Mouse (Mus musculus): ENCODE data around the gene Hist1h2bn. TPM values are rescaled to one million over a fixed set of nuclear protein-coding genes. Genes with fewer than 3 reads are reported as not detected.
"Not testable (repeated sequence)": the region's sequence is repeated elsewhere in the genome, so short reads cannot be mapped to it uniquely, and the experiment has no call there.

The Hist1h2bn gene
- polyA plus RNA-seq, 1 experiment from 2014 or later, result 2.0 TPM

DNA sequence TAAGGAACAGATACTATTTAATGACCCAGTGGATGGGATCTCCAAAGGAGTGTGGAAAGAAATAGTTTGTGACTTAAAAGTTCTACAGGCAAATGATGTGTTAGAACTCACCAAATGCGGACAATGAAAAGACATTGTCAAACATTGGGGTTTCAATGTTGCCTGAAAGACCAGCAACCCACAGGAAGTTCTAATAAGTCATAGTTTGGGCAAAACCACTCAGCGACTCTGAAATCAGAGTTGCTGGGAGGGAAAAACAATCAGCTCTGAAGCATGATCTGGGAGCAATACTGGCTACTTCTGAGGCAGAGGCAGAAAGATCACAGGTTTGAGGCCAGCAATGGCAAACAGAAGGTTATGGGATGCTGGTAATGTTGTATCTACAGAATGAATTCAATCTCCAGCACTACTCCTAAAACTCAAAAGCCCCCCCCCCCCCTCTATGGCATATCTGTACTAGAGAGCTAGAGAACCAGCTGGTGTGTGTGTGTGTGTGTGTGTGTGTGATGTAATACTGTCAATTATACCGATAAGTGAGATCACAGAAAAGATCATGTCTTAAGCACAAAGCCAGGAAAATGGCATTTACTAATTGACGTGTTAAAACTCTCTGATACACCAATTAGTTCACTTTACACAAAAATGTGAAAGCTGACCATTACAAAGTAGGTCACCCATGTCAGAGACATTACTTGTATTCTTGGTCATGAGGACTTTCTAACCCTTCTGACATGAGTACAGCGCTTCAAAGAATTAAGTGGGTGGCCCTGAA is 4.3 kb upstream of the Hist1h2bn start:
- Histone ChIP-seq H3K9me3 (ENCODE audit: control insufficient read depth, low read length) (no peaks in the 10 kb centered on the region), H3K27me3 (replicated peaks; ENCODE audit: control insufficient read depth, insufficient read depth, low read length) (no peaks in the 10 kb centered on the region), H3K36me3 (ENCODE audit: control insufficient read depth, insufficient read depth, low read length) (no peaks in the 10 kb centered on the region), H3K4me3 (ENCODE audit: low read depth, low read length) (peak overlapping the region; percentile 58), H3K9ac (ENCODE audit: low read depth, low read length) (peak overlapping the region; percentile 81), H3K4me2 (peak overlapping the region; percentile 83), H3K4me1 (replicated peaks; ENCODE audit: control insufficient read depth, insufficient read depth, low read length) (peaks cover 11% of the 10 kb centered on the region), H3K27ac (ENCODE audit: low read depth, low read length) (peak overlapping the region; percentile 97)
- peak; percentile 57 for DNase-seq (ENCODE audit: low spot score)
- ATAC-seq (replicated peaks; ENCODE audit: low FRiP score), result 0 out of 2 replicates have a peak, but pooled peaks have one; percentile 9
- WGBS, result 5% methylated on average over 5 of the region's 5 CpGs

DNA sequence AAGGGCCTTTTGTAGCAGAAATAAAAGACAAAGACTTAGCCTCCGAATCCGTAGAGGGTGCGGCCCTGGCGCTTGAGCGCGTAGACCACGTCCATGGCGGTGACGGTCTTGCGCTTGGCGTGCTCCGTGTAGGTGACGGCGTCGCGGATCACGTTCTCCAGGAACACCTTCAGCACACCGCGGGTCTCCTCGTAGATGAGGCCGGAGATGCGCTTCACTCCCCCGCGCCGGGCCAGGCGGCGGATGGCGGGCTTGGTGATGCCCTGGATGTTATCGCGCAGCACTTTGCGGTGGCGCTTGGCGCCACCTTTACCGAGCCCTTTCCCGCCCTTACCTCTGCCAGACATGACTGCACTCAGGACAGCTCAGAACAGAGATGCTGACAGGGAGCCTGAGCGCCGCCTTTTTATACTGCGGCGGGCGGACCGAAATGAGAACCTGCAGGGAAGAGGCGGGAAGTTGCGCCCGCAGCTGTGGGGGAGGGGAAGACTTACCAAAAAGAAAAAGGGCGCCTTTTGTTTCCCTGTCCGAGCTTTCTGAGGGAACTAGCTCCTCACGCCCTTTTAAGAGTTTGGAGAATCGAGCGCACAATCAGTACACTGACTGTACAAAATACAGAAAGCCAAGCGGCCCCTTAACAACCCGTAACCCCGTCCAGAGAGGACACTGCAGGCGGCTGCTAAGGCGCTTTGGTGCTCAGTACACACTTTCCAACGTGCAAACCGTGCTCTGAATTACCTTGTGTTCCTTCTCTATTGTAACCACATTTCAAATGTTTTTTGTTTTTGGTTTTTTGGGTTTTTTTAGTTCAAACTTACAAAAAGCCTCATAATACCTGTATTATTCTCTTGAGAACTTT is 3.5 kb upstream of the Hist1h2bn start, which contains the start of gene Hist1h4k:
Hist1h4k (minus strand) TSS at position 347 of the 859 bp plus-strand sequence.
- Histone ChIP-seq H3K4me3 (ENCODE audit: low read depth, low read length) (peak within 1 kb of the TSS; percentile 58), H3K27ac (ENCODE audit: low read depth, low read length) (peak within 1 kb of the TSS; percentile 97), H3K9ac (ENCODE audit: low read depth, low read length) (peak within 1 kb of the TSS; percentile 81), H3K4me1 (replicated peaks; ENCODE audit: control insufficient read depth, insufficient read depth, low read length) (peaks cover 11% of the 10 kb centered on the region), H3K4me2 (peak within 1 kb of the TSS; percentile 83)
- under 1% methylated on average over 45 of the region's 56 CpGs for WGBS
- H3K9me3 ChIP-seq (ENCODE audit: control insufficient read depth, low read length); H3K27me3 ChIP-seq (replicated peaks; ENCODE audit: control insufficient read depth, insufficient read depth, low read length); H3K36me3 ChIP-seq (ENCODE audit: control insufficient read depth, insufficient read depth, low read length): not testable (repeated sequence)
- peak; percentile 71 for ATAC-seq (replicated peaks; ENCODE audit: low FRiP score)
- peak; percentile 98 for DNase-seq (ENCODE audit: low spot score)

DNA sequence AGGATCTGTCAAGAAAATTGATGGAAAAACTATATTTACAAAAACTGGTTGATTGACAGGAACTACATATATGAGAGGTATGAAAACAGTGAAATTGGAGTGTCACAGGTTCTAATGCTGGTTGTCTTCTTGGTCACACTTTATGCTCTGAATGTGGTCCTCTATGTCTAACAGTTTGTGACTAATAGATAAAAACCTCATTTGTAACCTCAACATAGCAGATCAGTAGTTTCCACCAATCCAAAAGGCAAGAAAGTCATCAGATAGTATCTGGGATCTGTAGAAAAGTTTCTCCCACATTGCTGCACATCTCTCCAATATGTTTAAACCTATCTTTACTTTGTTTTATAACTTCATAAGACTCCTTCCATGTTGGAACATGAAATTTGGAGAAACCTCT is 2.5 kb upstream of the Hist1h2bn start:
- no peak overlapping the region for H3K4me3 ChIP-seq (ENCODE audit: low read depth, low read length)
- no peak for ATAC-seq (replicated peaks; ENCODE audit: low FRiP score)
- no peak for DNase-seq (ENCODE audit: low spot score)
- H3K9me3 ChIP-seq (ENCODE audit: control insufficient read depth, low read length), result no peaks in the 10 kb centered on the region
- H3K36me3 ChIP-seq (ENCODE audit: control insufficient read depth, insufficient read depth, low read length), result no peaks in the 10 kb centered on the region
- no peaks in the 10 kb centered on the region for H3K27me3 ChIP-seq (replicated peaks; ENCODE audit: control insufficient read depth, insufficient read depth, low read length)
- peak overlapping the region; percentile 66 for H3K9ac ChIP-seq (ENCODE audit: low read depth, low read length)
- H3K4me2 ChIP-seq, result peak overlapping the region; percentile 22; the same call in 1 of the 2 replicates
- peak overlapping the region; percentile 97 for H3K27ac ChIP-seq (ENCODE audit: low read depth, low read length)
- peaks cover 11% of the 10 kb centered on the region for H3K4me1 ChIP-seq (replicated peaks; ENCODE audit: control insufficient read depth, insufficient read depth, low read length)

DNA sequence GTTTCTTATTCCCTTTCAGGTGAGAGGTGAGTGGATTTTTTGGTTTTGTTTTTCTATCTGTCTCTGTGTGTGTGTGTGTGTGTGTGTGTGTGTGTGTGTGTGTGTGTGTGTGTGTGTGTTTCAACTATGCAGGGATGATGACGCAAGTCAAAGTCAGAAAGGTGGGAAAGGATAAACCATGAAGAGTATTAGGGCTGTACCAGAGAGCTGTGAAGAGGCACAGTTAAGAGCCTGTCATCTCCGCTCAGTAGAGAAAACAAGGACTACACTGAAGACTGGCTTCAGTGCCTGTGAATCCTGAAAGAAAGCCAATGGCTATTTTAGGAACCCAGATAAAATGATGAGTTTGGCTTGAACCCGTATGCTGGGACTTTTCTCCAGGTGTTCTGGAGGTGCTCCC is 2.1 kb upstream of the Hist1h2bn start:
- no peaks in the 10 kb centered on the region for H3K27me3 ChIP-seq (replicated peaks; ENCODE audit: control insufficient read depth, insufficient read depth, low read length)
- H3K27ac ChIP-seq (ENCODE audit: low read depth, low read length), result peak overlapping the region; percentile 97
- H3K4me3 ChIP-seq (ENCODE audit: low read depth, low read length), result peak overlapping the region; percentile 41
- ATAC-seq (replicated peaks; ENCODE audit: low FRiP score) (no peak), DNase-seq (ENCODE audit: low spot score) (no peak)
- H3K4me1 ChIP-seq (replicated peaks; ENCODE audit: control insufficient read depth, insufficient read depth, low read length), result peaks cover 11% of the 10 kb centered on the region
- H3K9me3 ChIP-seq (ENCODE audit: control insufficient read depth, low read length), result no peaks in the 10 kb centered on the region
- H3K4me2 ChIP-seq, result peak overlapping the region; percentile 61; the same call in 1 of the 2 replicates
- peak overlapping the region; percentile 66 for H3K9ac ChIP-seq (ENCODE audit: low read depth, low read length)
- no peaks in the 10 kb centered on the region for H3K36me3 ChIP-seq (ENCODE audit: control insufficient read depth, insufficient read depth, low read length)
- WGBS, result 53% methylated on average over 3 of the region's 3 CpGs

DNA sequence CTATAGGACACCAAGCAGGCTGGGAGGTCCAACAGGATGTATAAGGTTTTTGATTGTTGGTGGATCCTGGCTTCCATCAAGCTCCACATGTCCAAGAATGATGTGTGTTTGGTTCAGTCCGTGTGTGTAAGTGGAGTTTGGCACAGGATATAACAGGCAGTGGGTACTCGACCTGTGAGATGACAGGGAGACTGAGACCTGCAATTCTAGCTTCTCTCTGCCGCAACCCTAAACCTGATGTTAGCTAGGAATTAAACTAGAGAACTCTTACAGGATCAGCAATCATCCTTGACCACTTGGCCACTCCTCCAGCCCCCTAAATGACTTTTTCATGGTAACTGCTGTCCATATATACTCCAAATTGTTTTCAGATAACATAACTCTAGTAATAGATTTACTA is 1.6 kb upstream of the Hist1h2bn start:
- WGBS, result 39% methylated on average over 3 of the region's 3 CpGs
- Histone ChIP-seq H3K4me2 (peak overlapping the region; percentile 61), H3K4me1 (replicated peaks; ENCODE audit: control insufficient read depth, insufficient read depth, low read length) (peaks cover 11% of the 10 kb centered on the region), H3K36me3 (ENCODE audit: control insufficient read depth, insufficient read depth, low read length) (no peaks in the 10 kb centered on the region), H3K27me3 (replicated peaks; ENCODE audit: control insufficient read depth, insufficient read depth, low read length) (no peaks in the 10 kb centered on the region), H3K9me3 (ENCODE audit: control insufficient read depth, low read length) (no peaks in the 10 kb centered on the region), H3K4me3 (ENCODE audit: low read depth, low read length) (peak overlapping the region; percentile 41), H3K27ac (ENCODE audit: low read depth, low read length) (peak overlapping the region; percentile 97), H3K9ac (ENCODE audit: low read depth, low read length) (peak overlapping the region; percentile 66)
- DNase-seq (ENCODE audit: low spot score) (peak; percentile 50), ATAC-seq (replicated peaks; ENCODE audit: low FRiP score) (no peak)

DNA sequence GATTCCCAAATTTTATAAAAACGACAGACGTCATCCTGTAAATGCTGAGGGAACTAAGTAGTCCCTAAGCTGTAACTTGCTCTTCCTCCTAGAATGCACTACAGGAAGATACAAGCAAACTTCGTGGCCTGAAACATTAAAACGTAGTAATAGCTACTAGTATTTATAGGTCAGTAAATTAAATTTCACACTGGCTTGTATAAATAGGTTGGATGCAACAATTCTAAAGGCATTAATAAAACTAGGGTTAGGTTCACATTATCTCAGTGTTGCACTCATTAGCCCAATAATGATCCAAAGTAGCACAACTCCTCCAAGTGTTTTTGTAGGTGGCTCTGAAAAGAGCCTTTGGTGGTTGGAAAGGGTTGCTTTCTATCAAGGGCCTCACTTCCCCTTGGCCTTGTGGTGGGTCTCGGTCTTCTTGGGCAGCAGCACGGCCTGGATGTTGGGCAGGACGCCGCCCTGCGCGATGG is 836 bp upstream of the Hist1h2bn start:
- peak overlapping the region; percentile 61 for H3K4me2 ChIP-seq
- ATAC-seq (replicated peaks; ENCODE audit: low FRiP score) (no peak), DNase-seq (ENCODE audit: low spot score) (no peak)
- H3K4me1 ChIP-seq (replicated peaks; ENCODE audit: control insufficient read depth, insufficient read depth, low read length), result peaks cover 11% of the 10 kb centered on the region
- H3K9me3 ChIP-seq (ENCODE audit: control insufficient read depth, low read length), result no peaks in the 10 kb centered on the region
- WGBS, result 2% methylated on average over 10 of the region's 10 CpGs
- peak overlapping the region; percentile 41 for H3K4me3 ChIP-seq (ENCODE audit: low read depth, low read length)
- peak overlapping the region; percentile 66 for H3K9ac ChIP-seq (ENCODE audit: low read depth, low read length)
- no peaks in the 10 kb centered on the region for H3K27me3 ChIP-seq (replicated peaks; ENCODE audit: control insufficient read depth, insufficient read depth, low read length)
- no peaks in the 10 kb centered on the region for H3K36me3 ChIP-seq (ENCODE audit: control insufficient read depth, insufficient read depth, low read length)
- peak overlapping the region; percentile 97 for H3K27ac ChIP-seq (ENCODE audit: low read depth, low read length)

DNA sequence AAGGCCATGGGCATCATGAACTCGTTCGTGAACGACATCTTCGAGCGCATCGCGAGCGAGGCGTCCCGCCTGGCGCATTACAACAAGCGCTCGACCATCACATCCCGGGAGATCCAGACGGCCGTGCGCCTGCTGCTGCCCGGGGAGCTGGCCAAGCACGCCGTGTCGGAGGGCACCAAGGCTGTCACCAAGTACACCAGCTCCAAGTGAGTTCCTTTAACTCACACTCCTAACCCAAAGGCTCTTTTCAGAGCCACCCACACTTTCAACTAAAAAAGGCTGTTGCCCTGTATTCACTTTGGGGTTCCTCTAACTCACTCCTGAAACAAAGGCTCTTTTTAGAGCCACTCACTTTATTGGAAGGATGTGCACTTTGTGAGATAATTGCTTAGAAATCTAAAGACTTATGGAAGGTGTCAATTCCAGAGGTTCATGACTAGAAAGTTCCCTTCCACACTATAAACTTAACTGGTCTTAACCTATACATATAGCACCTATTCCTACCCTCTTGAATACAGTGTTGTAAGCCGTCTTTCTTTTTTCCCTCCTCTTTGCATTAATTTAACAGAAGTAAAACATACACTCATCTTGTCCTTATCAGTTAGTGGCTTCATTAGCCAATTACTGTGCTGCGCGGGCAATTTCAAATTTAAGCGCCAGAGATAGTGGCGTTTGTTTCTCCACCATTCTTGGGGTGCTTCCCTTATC is 525 bp downstream of the Hist1h2bn start:
- 0% methylated on average over 9 of the region's 26 CpGs for WGBS
- H3K27me3 ChIP-seq (replicated peaks; ENCODE audit: control insufficient read depth, insufficient read depth, low read length); H3K36me3 ChIP-seq (ENCODE audit: control insufficient read depth, insufficient read depth, low read length); H3K4me1 ChIP-seq (replicated peaks; ENCODE audit: control insufficient read depth, insufficient read depth, low read length); H3K9me3 ChIP-seq (ENCODE audit: control insufficient read depth, low read length): not testable (repeated sequence)
- Histone ChIP-seq H3K9ac (ENCODE audit: low read depth, low read length) (peak overlapping the region; percentile 70), H3K27ac (ENCODE audit: low read depth, low read length) (peak overlapping the region; percentile 99), H3K4me2 (peak overlapping the region; percentile 59), H3K4me3 (ENCODE audit: low read depth, low read length) (peak overlapping the region; percentile 42)
- ATAC-seq (replicated peaks; ENCODE audit: low FRiP score) (peak; percentile 27), DNase-seq (ENCODE audit: low spot score) (peak; percentile 51)

DNA sequence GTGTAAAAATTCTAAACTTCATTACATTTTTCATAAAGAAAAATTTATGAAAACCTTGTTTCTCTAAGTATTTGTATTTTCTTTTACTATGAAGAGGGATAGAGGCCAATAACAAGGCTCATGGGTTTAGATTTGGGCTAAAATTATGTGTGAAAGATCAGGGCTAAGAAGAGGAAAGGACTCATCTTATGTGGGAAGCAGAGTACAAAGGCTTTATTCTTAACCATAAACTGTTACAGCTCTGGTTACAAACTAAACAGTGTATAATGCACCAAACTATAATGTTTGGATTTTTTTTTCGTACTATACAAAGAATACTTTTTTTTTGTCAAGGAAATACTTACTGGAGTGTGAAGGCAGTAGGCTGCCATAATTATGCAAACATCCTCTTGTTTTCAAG is 1.8 kb downstream of the Hist1h2bn start:
- peaks cover 8% of the 10 kb centered on the region for H3K4me1 ChIP-seq (replicated peaks; ENCODE audit: control insufficient read depth, insufficient read depth, low read length)
- H3K4me3 ChIP-seq (ENCODE audit: low read depth, low read length), result no peak overlapping the region; the same call in 1 of the 2 replicates
- no peaks in the 10 kb centered on the region for H3K36me3 ChIP-seq (ENCODE audit: control insufficient read depth, insufficient read depth, low read length)
- no peaks in the 10 kb centered on the region for H3K27me3 ChIP-seq (replicated peaks; ENCODE audit: control insufficient read depth, insufficient read depth, low read length)
- H3K4me2 ChIP-seq, result peak overlapping the region; percentile 59
- 91% methylated on average over 1 of the region's 1 CpGs for WGBS
- H3K9ac ChIP-seq (ENCODE audit: low read depth, low read length), result no peak overlapping the region
- no peaks in the 10 kb centered on the region for H3K9me3 ChIP-seq (ENCODE audit: control insufficient read depth, low read length)
- ATAC-seq (replicated peaks; ENCODE audit: low FRiP score) (no peak), DNase-seq (ENCODE audit: low spot score) (no peak)
- peak overlapping the region; percentile 74 for H3K27ac ChIP-seq (ENCODE audit: low read depth, low read length)

Measured in liver, embryonic 11.5 days (tissue).